Mouse (Mus musculus): ENCODE measurements at regions not wholly inside any gene's neighbourhood (a gene's known extent, or its start where the extent isn't known, plus 50 kb on each side); places are given as distances from the start of the nearest gene placed in this dataset.

DNA sequence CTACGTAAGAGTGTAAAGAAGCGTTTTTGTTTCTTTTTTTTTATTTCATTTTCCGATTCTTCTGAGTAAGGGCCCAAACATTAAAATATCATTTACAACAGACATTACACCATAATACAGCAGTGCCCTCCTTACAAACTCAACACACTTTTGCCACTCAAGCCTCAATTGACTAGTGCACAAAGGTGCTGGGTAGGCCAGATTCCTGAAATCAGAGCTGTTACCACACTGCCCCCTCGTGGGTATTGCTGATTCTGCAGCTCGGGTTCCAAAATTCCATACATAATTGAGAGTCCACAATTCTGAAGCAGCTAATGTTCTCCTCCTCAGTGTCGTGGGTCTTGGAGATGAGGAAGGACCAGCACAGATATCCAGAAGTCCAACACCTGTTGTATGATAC, 82.5 kb upstream of the Lmcd1 start:
- peak; percentile 90 for TF ChIP-seq CTCF (IDR thresholded peaks at IDR 0.05; ENCODE audit: extremely low read depth, insufficient read depth, low read length)
- no peak for TF ChIP-seq POLR2A (IDR thresholded peaks at IDR 0.05; ENCODE audit: extremely low read depth, insufficient read depth, low read length)
